Mouse (Mus musculus): ENCODE results near the gene Prx. TPM values are rescaled to one million over a fixed set of nuclear protein-coding genes. Genes with fewer than 3 reads are reported as not detected.

Prx gene
- polyA plus RNA-seq, 1 experiment = 4.2 TPM

DNA sequence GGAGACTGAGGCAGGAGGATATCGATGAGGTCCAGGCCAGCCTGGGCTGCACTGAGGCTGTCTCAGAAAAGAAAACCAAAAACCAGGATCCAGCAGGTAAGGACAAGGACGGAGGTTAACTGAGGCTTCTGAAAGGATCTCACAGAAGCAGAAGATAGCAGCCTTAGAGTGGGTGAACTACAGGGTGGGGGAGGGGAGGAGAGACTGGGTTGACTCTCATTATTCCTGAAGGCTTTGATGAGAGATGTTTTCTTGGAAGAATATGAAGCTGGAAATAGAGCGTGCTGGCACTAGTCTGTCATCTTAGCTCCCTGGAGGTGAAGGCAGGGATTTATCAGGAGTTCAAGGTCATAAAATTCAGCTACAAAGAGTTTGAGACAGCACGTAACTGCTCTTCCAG is 44.7 kb downstream of the Prx start:
- H3K9me3 ChIP-seq (replicated peaks; ENCODE audit: control insufficient read depth, insufficient read depth, low read length, poor library complexity, severe bottlenecking) = no peaks in the 10 kb centered on the region
- TF ChIP-seq EP300 (IDR thresholded peaks at IDR 0.05; ENCODE audit: insufficient read depth, low read depth, low read length) = no peak
- TF ChIP-seq CTCF (IDR thresholded peaks at IDR 0.05; ENCODE audit: low read depth, low read length) = no peak
- no peak for TF ChIP-seq POLR2A (IDR thresholded peaks at IDR 0.05; ENCODE audit: insufficient read depth, low read length)
- no peak overlapping the region for H3K9ac ChIP-seq (ENCODE audit: low read depth, poor library complexity, severe bottlenecking)
- H3K36me3 ChIP-seq (ENCODE audit: control insufficient read depth, insufficient read depth, low read length, poor library complexity, severe bottlenecking) = no peaks in the 10 kb centered on the region; the same call in 1 of the 2 replicates
- H3K4me1 ChIP-seq (ENCODE audit: control insufficient read depth, insufficient read depth, low read length) = no peaks in the 10 kb centered on the region
- no peaks in the 10 kb centered on the region for H3K27me3 ChIP-seq (ENCODE audit: control insufficient read depth, insufficient read depth, low read length, poor library complexity, severe bottlenecking)
- no peak overlapping the region for H3K4me3 ChIP-seq (ENCODE audit: low read depth, low read length)
- H3K27ac ChIP-seq (ENCODE audit: insufficient read depth, low read length) = no peak overlapping the region

GRCm38 (mm10) chr7:27544675-27545370 is 45.7 kb downstream of the Prx start:
- Histone ChIP-seq H3K4me1 (ENCODE audit: control insufficient read depth, insufficient read depth, low read length) (no peaks in the 10 kb centered on the region), H3K4me3 (ENCODE audit: low read depth, low read length) (no peak overlapping the region), H3K9ac (ENCODE audit: low read depth, poor library complexity, severe bottlenecking) (no peak overlapping the region), H3K36me3 (ENCODE audit: control insufficient read depth, insufficient read depth, low read length, poor library complexity, severe bottlenecking) (no peaks in the 10 kb centered on the region; the same call in 1 of the 2 replicates), H3K27me3 (ENCODE audit: control insufficient read depth, insufficient read depth, low read length, poor library complexity, severe bottlenecking) (no peaks in the 10 kb centered on the region), H3K27ac (ENCODE audit: insufficient read depth, low read length) (no peak overlapping the region), H3K9me3 (replicated peaks; ENCODE audit: control insufficient read depth, insufficient read depth, low read length, poor library complexity, severe bottlenecking) (no peaks in the 10 kb centered on the region)
- TF ChIP-seq POLR2A (IDR thresholded peaks at IDR 0.05; ENCODE audit: insufficient read depth, low read length) = no peak
- no peak for TF ChIP-seq EP300 (IDR thresholded peaks at IDR 0.05; ENCODE audit: insufficient read depth, low read depth, low read length)
- TF ChIP-seq CTCF (IDR thresholded peaks at IDR 0.05; ENCODE audit: low read depth, low read length) = no peak

DNA sequence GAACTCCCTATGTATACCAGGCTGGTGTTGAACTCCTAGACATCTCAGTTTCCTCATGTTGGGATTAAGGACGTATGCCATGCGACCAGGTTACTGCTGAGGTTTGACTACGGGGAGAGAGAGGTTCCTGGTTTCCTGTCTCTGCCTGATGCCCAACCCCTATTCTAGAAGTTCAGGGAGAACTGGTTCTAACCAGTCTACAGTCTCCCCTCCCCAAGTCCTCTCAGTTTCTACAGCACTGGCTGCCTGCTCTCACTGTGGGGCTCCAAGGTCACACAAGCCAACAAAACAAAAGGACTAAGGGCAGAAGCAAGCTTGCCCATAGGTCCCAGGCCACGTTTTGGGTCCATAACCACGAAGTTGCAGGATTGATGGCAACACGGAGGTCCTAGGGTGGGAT is 50.5 kb downstream of the Prx start:
- no peaks in the 10 kb centered on the region for H3K9me3 ChIP-seq (replicated peaks; ENCODE audit: control insufficient read depth, insufficient read depth, low read length, poor library complexity, severe bottlenecking)
- H3K27ac ChIP-seq (ENCODE audit: insufficient read depth, low read length) = peak overlapping the region; percentile 48
- peak overlapping the region; percentile 16; the same call in 1 of the 2 replicates for H3K4me3 ChIP-seq (ENCODE audit: low read depth, low read length)
- H3K36me3 ChIP-seq (ENCODE audit: control insufficient read depth, insufficient read depth, low read length, poor library complexity, severe bottlenecking) = no peaks in the 10 kb centered on the region
- H3K27me3 ChIP-seq (ENCODE audit: control insufficient read depth, insufficient read depth, low read length, poor library complexity, severe bottlenecking) = no peaks in the 10 kb centered on the region
- H3K9ac ChIP-seq (ENCODE audit: low read depth, poor library complexity, severe bottlenecking) = 0 out of 2 replicates have a peak overlapping the region, but pooled peaks have one; percentile 16
- H3K4me1 ChIP-seq (ENCODE audit: control insufficient read depth, insufficient read depth, low read length) = no peaks in the 10 kb centered on the region
- TF ChIP-seq EP300 (IDR thresholded peaks at IDR 0.05; ENCODE audit: insufficient read depth, low read depth, low read length) (peak; percentile 65; the same call in 1 of the 2 replicates), POLR2A (IDR thresholded peaks at IDR 0.05; ENCODE audit: insufficient read depth, low read length) (no peak), CTCF (IDR thresholded peaks at IDR 0.05; ENCODE audit: low read depth, low read length) (no peak)

DNA sequence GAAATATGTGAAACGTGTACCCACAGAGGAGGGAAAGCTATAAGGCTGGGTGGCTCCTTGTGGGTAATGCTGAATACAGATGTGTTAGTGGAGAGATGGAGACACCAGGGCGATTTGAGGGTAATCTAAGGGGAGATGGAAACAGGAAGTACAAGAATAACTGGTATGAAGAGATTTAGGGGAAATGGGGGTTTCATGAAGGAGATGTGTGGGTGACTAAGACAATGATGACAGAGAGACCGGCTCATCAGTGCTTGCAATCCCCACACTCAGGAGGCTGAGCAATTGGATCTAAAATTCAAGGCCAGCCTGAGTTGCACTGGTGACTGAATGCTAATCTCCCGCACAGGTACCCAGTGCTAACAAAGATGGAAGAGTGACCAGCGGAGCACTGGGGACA is 52.9 kb downstream of the Prx start:
- Histone ChIP-seq H3K9ac (ENCODE audit: low read depth, poor library complexity, severe bottlenecking) (peak overlapping the region; percentile 28; the same call in 1 of the 2 replicates), H3K4me3 (ENCODE audit: low read depth, low read length) (peak overlapping the region; percentile 85), H3K4me1 (ENCODE audit: control insufficient read depth, insufficient read depth, low read length) (no peaks in the 10 kb centered on the region), H3K36me3 (ENCODE audit: control insufficient read depth, insufficient read depth, low read length, poor library complexity, severe bottlenecking) (peaks cover 9% of the 10 kb centered on the region), H3K9me3 (replicated peaks; ENCODE audit: control insufficient read depth, insufficient read depth, low read length, poor library complexity, severe bottlenecking) (no peaks in the 10 kb centered on the region), H3K27me3 (ENCODE audit: control insufficient read depth, insufficient read depth, low read length, poor library complexity, severe bottlenecking) (no peaks in the 10 kb centered on the region), H3K27ac (ENCODE audit: insufficient read depth, low read length) (no peak overlapping the region)
- TF ChIP-seq EP300 (IDR thresholded peaks at IDR 0.05; ENCODE audit: insufficient read depth, low read depth, low read length) (no peak), POLR2A (IDR thresholded peaks at IDR 0.05; ENCODE audit: insufficient read depth, low read length) (no peak), CTCF (IDR thresholded peaks at IDR 0.05; ENCODE audit: low read depth, low read length) (no peak)

- Histone ChIP-seq H3K36me3 (ENCODE audit: control insufficient read depth, insufficient read depth, low read length, poor library complexity, severe bottlenecking) (peaks cover 9% of the 10 kb centered on the region), H3K27ac (ENCODE audit: insufficient read depth, low read length) (peak within 1 kb of the TSS; percentile 52), H3K9me3 (replicated peaks; ENCODE audit: control insufficient read depth, insufficient read depth, low read length, poor library complexity, severe bottlenecking) (no peaks in the 10 kb centered on the region), H3K9ac (ENCODE audit: low read depth, poor library complexity, severe bottlenecking) (peak within 1 kb of the TSS; percentile 85), H3K4me1 (ENCODE audit: control insufficient read depth, insufficient read depth, low read length) (no peaks in the 10 kb centered on the region), H3K4me3 (ENCODE audit: low read depth, low read length) (peak within 1 kb of the TSS; percentile 98), H3K27me3 (ENCODE audit: control insufficient read depth, insufficient read depth, low read length, poor library complexity, severe bottlenecking) (no peaks in the 10 kb centered on the region)
- TF ChIP-seq POLR2A (IDR thresholded peaks at IDR 0.05; ENCODE audit: insufficient read depth, low read length) (peak; percentile 82), CTCF (IDR thresholded peaks at IDR 0.05; ENCODE audit: low read depth, low read length) (no peak), EP300 (IDR thresholded peaks at IDR 0.05; ENCODE audit: insufficient read depth, low read depth, low read length) (0 out of 2 replicates have a peak, but pooled peaks have one; percentile 44)
Observed at GRCm38 (mm10) chr7:27552931-27553513, 53.9 kb downstream of the Prx start, which contains the start of the genes Pld3 and 2310022A10Rik. TSS of gene Pld3 (minus strand) at chr7:27553218. TSS of gene 2310022A10Rik (plus strand) at chr7:27553233.

Data from ES-Bruce4 (cell line).